Mouse (Mus musculus): ENCODE measurements around the gene Akr1c19.
"Not testable (repeated sequence)": the region's sequence is repeated elsewhere in the genome, so short reads cannot be mapped to it uniquely, and the experiment has no call there.

Gene Akr1c19

DNA sequence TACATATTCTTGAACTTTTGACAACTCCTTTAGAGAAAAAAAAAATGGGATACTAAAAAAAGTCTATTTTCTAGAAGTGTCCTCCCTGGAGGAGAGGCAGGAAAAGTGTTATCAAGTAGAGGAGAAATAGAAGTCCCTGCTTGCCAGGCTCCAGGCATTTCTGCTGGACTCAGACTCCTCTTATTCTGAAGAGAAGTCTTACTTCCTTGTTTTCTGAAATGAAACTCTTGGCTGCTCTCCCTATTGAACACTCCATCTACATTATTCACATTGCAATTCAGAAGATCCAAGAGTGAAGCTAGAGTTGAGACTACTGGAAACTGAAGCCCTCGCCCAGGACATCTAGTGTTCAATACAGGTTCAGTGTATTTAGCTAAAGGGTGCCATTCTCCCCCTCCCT lies at the start of gene Akr1c19:
Gene Akr1c19, plus strand, starts transcription at position 260 of the 400 bp plus-strand sequence.
- no peak for DNase-seq (ENCODE audit: low read depth, low spot score)

- DNase-seq (ENCODE audit: low read depth, low spot score) = not testable (repeated sequence)
These were observed 47.2 kb upstream of the Akr1c19 start for GRCm38 (mm10) chr13:4181321-4181720.

DNA sequence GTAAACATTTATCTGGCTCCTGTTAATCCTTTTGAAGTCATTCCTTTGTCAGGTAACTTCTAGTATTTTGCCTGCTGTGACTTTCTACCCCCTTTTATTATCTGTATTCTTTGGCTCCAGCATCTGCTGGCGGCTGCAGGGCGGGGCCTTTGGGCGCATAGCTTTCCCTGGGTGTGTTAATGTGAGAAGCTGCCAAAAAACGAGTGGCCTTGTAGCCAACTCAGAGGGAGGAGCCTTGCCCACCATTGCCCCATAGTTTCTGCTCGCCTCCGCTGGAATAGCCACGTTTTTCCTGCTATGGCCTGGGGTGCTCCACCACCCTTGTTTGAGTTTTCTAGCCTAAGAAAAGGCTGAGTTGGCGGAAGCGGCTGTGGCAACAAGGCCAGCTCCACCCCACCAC lies 45.4 kb upstream of the Akr1c19 start:
- DNase-seq (ENCODE audit: low read depth, low spot score) = no peak

- not testable (repeated sequence) for DNase-seq (ENCODE audit: low read depth, low spot score)
These were observed 41.7 kb upstream of the Akr1c19 start for GRCm38 (mm10) chr13:4186641-4187411.

- no peak for DNase-seq (ENCODE audit: low read depth, low spot score)
These were observed 40.3 kb upstream of the Akr1c19 start for GRCm38 (mm10) chr13:4188174-4188573.

- peak; percentile 70 for DNase-seq (ENCODE audit: low read depth, low spot score)
These were observed 37.6 kb upstream of the Akr1c19 start, which contains the start of gene Akr1c13 for GRCm38 (mm10) chr13:4190904-4191303. Gene Akr1c13, plus strand, starts transcription at chr13:4191150.

DNA sequence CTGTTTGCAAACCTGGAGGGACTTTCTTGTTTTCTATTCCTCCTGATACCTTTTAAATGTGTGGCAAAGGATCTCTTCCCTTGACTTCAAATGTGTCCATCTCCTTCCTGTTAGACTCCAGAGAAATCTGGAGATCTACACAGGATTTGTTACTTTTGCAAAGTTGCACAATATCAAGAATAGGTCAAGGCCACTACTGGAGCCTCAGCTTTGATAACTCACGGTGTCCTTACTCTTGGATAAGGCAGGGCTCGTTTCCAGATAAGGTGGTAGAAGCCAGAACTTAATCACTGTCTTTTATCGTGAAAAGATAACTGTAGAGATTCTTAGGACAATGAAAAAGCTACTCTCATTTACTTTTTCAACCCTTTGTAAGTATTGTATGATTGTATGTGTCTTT lies 36.0 kb upstream of the Akr1c19 start:
- no peak for DNase-seq (ENCODE audit: low read depth, low spot score)

GRCm38 (mm10) chr13:4206147-4206903 lies 22.2 kb upstream of the Akr1c19 start:
- DNase-seq (ENCODE audit: low read depth, low spot score) = no peak

DNA sequence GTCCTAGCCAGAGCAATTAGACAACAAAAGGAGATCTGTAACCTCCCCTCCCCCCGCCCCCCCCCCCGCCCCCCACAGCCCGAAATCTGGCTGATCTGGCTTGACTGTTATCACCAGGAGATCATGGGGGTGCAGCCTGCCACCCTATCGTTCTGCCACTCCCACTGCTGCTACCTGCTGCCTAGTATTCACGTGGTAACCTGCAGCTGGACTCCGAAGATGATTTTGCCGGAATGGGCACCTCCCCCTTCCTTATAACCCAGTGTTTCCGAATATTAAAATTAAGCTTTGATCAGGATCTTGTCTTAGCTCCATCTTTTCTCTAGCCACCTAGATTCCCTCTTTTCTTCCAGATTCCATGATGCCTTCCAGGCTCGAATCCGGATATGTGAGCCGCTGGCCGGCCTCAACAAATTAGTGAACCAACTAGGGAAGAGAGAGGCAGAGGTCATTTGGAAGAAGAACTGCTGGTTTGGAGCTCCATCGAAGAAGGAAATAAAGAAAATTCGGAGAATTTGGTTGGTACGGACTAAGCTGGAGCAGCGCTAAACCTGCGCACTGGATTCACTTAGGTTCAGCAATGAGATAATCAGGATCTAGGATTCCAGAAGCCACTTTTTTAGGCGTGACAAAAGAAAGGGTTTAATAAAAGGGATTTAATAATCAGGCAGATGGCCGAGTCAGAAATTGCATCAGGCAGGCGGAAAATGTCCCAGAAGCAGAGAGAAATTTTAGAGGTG lies 16.8 kb upstream of the Akr1c19 start:
- no peak for DNase-seq (ENCODE audit: low read depth, low spot score)

DNA sequence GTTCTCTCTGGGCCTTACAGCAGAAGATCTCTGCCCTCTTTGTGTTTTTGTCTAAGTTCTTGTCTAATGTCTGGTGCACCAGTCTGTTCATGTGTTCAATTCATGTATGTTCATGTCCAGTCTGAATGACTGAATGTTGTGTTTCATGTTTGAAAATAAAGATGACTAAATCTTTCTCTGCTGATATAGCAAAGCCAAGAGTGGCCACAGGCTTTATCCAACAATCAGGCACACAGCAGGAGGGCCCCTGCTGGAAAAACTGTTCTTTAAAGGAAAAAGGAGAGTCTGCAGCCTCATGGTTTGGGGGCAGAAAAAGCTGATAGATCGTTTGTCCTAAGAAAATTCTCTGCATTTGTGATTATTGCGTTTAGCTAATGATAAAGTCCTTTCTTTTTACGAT lies 16.2 kb upstream of the Akr1c19 start:
- DNase-seq (ENCODE audit: low read depth, low spot score) = no peak

DNA sequence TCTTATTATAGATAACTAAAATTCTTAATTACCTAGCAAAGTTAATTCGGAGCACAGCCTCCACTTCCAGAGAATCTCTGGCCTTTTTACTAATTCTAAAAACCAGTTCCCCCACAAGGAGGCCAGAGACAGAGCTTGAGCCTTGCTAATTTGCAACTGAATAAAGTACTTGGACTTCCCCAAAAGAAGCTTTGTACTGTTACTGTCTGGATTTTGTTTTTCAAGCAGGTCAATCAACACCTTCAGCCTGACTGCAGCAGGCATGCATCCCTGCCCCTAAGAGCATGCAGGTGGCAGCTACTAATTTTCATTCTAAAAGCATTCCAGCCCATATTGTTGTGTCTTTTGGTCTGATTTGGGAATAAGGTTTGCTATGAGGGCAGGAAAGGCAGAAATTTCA lies 13.0 kb upstream of the Akr1c19 start:
- not testable (repeated sequence) for DNase-seq (ENCODE audit: low read depth, low spot score)

- DNase-seq (ENCODE audit: low read depth, low spot score) = no peak
These were observed 2.5 kb downstream of the Akr1c19 start for GRCm38 (mm10) chr13:4230841-4231623.

GRCm38 (mm10) chr13:4233135-4233534 lies 4.6 kb downstream of the Akr1c19 start:
- DNase-seq (ENCODE audit: low read depth, low spot score) = no peak

DNA sequence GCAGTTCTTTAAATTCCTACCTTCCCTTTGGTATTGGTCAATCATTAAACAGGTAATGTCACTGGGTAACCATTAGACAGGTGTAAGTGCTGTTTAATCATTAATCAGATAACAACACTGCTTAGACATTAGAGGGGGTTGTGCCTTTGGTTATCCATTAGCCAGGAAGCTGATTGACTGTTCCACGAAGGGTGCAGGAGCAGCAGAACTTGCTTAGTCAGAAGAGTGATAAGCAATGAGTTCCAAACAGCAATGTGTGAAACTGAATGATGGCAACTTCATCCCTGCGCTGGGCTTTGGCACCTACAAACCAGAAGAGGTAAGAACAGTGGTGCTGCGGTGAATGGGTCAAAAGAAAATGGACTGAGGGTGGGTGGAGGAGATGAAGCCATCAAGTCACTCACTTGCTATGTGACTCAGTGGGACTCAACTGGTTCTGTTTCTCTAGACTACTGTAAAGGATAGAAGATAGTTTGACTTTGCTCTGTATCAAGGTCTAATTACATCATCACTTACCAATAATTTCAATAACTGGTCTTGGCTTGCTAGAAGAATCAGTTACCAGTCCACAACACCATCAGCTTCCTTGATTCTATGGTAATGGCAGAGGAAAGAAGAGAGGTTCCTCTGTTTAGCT lies 5.2 kb downstream of the Akr1c19 start:
- DNase-seq (ENCODE audit: low read depth, low spot score) = no peak

- DNase-seq (ENCODE audit: low read depth, low spot score) = no peak
These were observed 16.5 kb downstream of the Akr1c19 start for GRCm38 (mm10) chr13:4244861-4245559.

DNA sequence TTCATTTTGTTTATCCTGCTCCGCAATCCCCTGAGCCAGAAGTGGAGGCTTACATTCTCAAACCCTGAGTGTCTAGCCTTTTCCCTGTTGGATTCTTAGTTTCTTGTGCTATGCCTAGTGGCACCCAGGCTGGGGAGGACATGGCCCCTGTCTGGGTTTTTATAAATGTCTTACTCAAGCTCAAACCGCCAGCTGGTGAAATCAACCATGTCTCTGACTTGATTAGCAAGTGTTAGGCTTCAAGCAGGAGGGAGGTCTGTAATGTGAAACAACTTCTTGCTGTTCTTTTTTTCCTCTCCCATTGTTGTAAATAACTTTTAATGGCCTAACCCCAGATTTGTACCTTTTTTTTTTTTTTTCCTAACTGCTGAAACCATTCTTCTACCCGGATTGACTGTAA lies 20.8 kb downstream of the Akr1c19 start:
- DNase-seq (ENCODE audit: low read depth, low spot score) = no peak

- DNase-seq (ENCODE audit: low read depth, low spot score) = not testable (repeated sequence)
These were observed 28.4 kb downstream of the Akr1c19 start for GRCm38 (mm10) chr13:4256894-4257293.

DNA sequence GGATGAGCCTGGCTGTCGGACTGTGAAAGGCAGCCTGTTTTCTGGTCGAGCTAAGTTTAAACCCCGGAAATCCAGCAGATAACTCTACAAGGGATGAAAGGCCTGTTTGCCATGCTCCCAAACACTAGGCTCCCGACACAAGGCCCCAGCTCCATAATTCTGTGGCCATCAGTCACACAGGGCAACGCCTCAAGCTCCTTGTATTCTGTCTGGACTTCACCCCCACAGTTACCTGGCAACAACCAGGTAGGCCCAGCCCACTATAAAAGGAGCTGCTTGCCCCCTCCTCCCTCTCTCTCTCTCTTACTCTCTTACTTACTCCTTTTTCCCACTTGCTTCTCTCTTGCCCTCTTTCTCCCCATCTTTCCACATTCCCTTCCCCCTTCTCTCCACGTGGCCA lies 28.8 kb downstream of the Akr1c19 start:
- DNase-seq (ENCODE audit: low read depth, low spot score) = no peak

- no peak for DNase-seq (ENCODE audit: low read depth, low spot score)
These were observed 36.1 kb downstream of the Akr1c19 start for GRCm38 (mm10) chr13:4264612-4265011.

- DNase-seq (ENCODE audit: low read depth, low spot score) = no peak
These were observed 36.5 kb downstream of the Akr1c19 start for GRCm38 (mm10) chr13:4265047-4265446.
